Mouse (Mus musculus): ENCODE results near the gene Ip6k1. TPM values are rescaled to one million over a fixed set of nuclear protein-coding genes. Genes with fewer than 3 reads are reported as not detected.

The Ip6k1 gene
- polyA plus RNA-seq, 1 experiment = 34.4 TPM

Other genes starting within 250 kb of the Ip6k1 start
- 37.6 TPM for gene Rbm5, start 231.5 kb upstream of the Ip6k1 start, polyA plus RNA-seq (2012; fragmentation: generic; extraction: Trizol)
- 10.2 TPM for gene Rbm6, start 129.3 kb upstream of the Ip6k1 start, polyA plus RNA-seq (2012; fragmentation: generic; extraction: Trizol)
- gene Mon1a, start 114.3 kb upstream of the Ip6k1 start, polyA plus RNA-seq (2012; fragmentation: generic; extraction: Trizol) = 8.4 TPM
- gene Mst1r, start 95.6 kb upstream of the Ip6k1 start, polyA plus RNA-seq (2012; fragmentation: generic; extraction: Trizol) = 0.04 TPM
- gene Actl11, start 74.0 kb upstream of the Ip6k1 start, polyA plus RNA-seq (2012; fragmentation: generic; extraction: Trizol) = not detected
- gene Camkv, start 66.8 kb upstream of the Ip6k1 start, polyA plus RNA-seq (2012; fragmentation: generic; extraction: Trizol) = 0.06 TPM
- gene Traip, start 52.4 kb upstream of the Ip6k1 start, polyA plus RNA-seq (2012; fragmentation: generic; extraction: Trizol) = 4.7 TPM
- 1.2 TPM for gene Uba7, start 27.0 kb upstream of the Ip6k1 start, polyA plus RNA-seq (2012; fragmentation: generic; extraction: Trizol)
- not detected for gene Gm20661, start 19.4 kb upstream of the Ip6k1 start, polyA plus RNA-seq (2012; fragmentation: generic; extraction: Trizol)
- 1.1 TPM for gene Inka1, start 16.6 kb upstream of the Ip6k1 start, polyA plus RNA-seq (2012; fragmentation: generic; extraction: Trizol)
- not detected for gene Cdhr4, start 10.0 kb upstream of the Ip6k1 start, polyA plus RNA-seq (2012; fragmentation: generic; extraction: Trizol)
- gene Gm20662, start 6.2 kb upstream of the Ip6k1 start, polyA plus RNA-seq (2012; fragmentation: generic; extraction: Trizol) = 0.82 TPM
- gene Gmppb, start 46.7 kb downstream of the Ip6k1 start, polyA plus RNA-seq (2012; fragmentation: generic; extraction: Trizol) = 32.0 TPM
- gene Amigo3, start 50.7 kb downstream of the Ip6k1 start, polyA plus RNA-seq (2012; fragmentation: generic; extraction: Trizol) = 1.8 TPM
- 0.65 TPM for gene Mst1, start 77.9 kb downstream of the Ip6k1 start, polyA plus RNA-seq (2012; fragmentation: generic; extraction: Trizol)
- gene Rnf123, start 80.8 kb downstream of the Ip6k1 start, polyA plus RNA-seq (2012; fragmentation: generic; extraction: Trizol) = 33.4 TPM
- 59.0 TPM for gene Apeh, start 92.1 kb downstream of the Ip6k1 start, polyA plus RNA-seq (2012; fragmentation: generic; extraction: Trizol)
- 0.56 TPM for gene Bsn, start 187.9 kb downstream of the Ip6k1 start, polyA plus RNA-seq (2012; fragmentation: generic; extraction: Trizol)

Measured in myocyte (in vitro differentiated cells).